Mouse (Mus musculus) adrenal gland, postnatal 0 days (tissue): ENCODE results near the gene 1700028P14Rik. TPM values are rescaled to one million over a fixed set of nuclear protein-coding genes. Genes with fewer than 3 reads are reported as not detected.

Experiments used
- polyA plus RNA-seq: library from polyadenylated mRNA; unstranded; fragments of >200 nt; fragmentation: Nextera tagmentation; extraction: Ambion mirVana; gene quantifications from 2 replicates; pipeline ENCODE4 v1.2.1, GENCODE M21; 2015

Gene 1700028P14Rik
- polyA plus RNA-seq = 0.19 and 0.62 TPM in 2 replicates

DNA sequence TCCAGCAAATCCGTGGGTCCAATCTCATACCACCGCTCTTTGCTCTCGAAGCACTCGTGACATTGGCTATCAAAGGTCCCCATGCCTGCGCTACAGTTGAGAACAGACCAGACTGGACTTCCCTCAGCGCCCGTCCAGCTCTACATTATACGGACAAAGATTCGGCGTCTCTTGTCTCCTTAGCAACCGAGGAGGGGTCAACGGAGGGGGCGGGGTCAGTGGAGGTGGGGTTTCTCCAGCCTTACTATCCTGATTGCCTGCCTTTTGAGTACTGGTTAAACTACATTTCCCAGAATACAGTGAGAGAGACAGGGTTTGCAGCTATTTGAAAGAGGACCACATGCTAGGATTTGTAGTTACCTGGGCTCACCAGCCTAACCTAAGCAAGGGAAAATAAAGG lies at the start of gene 1700028P14Rik:
Gene 1700028P14Rik, minus strand, starts transcription at position 169 of the 400 bp plus-strand sequence.

DNA sequence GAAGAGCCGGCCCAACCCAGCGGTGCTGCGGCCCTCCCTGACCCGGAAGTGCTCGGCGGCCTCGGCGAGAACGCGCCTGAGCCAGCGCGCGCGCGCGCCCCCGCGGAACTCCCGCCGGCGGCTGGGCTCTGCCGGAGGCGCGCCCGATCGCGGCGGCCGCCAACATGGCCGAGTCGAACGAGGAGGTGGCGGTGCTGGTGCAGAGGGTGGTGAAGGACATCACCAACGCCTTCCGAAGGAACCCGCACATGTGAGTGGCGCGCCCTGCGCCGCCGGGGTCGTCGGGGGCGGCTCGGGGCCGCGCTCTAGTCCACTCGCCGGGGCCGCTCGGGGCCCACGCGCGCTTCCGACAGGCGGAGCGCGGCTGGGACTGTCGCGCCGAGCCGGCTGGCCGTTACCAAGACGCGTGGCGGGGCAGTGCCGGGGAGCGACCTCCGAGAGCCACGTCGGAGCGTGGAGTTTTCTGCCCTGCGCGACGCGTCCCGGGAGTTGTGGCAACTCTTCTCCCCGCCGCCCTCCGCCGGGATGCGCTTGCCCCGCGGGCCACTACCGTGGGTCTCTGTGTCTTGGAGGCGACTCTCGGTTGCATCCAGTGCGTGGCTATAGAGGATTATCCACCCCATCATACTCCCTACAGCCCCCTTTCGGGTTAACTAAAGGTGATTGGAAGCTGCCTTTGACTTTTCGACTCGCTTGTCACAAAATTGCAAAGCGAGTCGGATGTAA lies 34.8 kb upstream of the 1700028P14Rik start, which contains the start of gene Ptar1:
Gene Ptar1, plus strand, starts transcription at position 134 of the 726 bp plus-strand sequence.

Other genes with a start within 250 kb of the 1700028P14Rik start
- 1.3 and 2.5 TPM in 2 replicates for gene Mamdc2, start 204.4 kb downstream of the 1700028P14Rik start, polyA plus RNA-seq
- gene Ptar1, start 34.6 kb upstream of the 1700028P14Rik start, polyA plus RNA-seq = 1.9 and 3.8 TPM in 2 replicates
- 1.7 and 4.9 TPM in 2 replicates for gene Apba1, start 106.1 kb upstream of the 1700028P14Rik start, polyA plus RNA-seq